Mouse (Mus musculus): Measurements from ENCODE around the gene Rere. TPM values are rescaled to one million over a fixed set of nuclear protein-coding genes. Genes with fewer than 3 reads are reported as not detected.
"Not testable (repeated sequence)": the region's sequence is repeated elsewhere in the genome, so short reads cannot be mapped to it uniquely, and the experiment has no call there.

The Rere gene
- polyA plus RNA-seq, 3 experiments from 2014 or later = 10.1 to 32.0 (median 28.4) TPM

- no peak for ATAC-seq
These were observed 26.3 kb upstream of the Rere start for GRCm38 (mm10) chr4:150255181-150255580.

DNA sequence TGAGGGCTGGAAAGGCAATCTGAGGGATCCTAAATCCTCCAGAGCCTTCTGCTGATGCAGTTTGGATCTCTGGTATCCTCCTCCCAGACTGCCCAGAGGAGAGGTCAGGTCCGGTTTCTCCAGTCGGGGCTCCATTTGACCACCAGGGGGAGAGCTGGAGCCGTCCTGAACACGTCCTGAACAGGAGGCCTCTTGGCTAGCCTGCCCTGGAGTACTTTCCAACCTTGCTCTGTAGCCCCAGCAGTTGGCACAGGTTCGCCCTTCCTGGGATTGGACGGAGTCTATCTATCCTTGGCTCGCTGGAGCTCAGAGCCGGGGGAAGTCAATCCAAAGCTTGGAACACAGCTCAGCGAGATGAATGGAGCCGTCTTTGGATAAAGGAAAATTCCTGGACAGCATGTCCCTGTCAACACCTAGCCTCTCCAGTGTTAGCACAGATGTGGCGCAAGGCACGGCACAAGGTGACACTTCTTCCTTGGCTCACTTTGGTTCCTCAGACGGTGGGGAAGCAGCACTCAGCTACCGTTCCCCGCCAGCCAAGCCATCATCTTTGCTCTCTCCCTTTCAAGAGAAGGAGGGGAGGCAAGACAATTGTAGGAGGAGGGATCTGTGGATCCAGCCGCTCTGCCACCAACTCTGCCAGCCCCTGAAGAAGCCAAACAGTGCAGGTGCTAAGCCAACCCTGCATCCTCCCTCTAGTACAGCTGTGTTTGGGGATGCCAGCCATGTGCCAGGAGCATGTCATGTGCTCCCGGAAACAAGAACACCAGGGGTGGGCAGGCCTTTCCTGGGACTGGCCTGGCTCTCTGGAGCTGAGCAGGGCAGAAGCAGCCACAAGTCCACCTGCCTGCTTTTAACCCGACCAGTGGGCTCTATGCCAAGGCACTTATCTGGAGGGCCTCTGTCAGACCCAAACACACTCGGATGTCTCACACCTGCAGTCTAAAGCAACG is 23.9 kb upstream of the Rere start:
- no peak for ATAC-seq

DNA sequence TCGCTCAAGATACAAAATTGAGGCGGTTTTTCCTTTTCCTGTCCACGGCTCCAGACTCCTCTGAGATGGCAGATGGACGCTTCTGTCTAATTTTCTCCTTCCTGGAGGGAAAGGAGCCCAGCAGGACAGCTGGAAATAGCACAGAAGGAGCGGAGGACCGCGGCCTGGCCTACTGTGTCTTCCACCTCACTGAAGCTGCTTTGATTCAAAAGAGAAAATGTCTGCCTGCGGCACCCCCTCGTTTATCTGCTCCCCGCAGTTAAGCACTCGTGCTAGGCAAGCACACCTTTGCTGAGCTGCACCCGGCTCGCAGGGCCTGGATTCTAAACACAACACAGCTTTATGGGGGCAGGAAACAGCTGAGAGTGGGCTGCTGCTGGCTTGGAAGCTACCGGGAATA is 23.1 kb upstream of the Rere start:
- ATAC-seq = no peak

DNA sequence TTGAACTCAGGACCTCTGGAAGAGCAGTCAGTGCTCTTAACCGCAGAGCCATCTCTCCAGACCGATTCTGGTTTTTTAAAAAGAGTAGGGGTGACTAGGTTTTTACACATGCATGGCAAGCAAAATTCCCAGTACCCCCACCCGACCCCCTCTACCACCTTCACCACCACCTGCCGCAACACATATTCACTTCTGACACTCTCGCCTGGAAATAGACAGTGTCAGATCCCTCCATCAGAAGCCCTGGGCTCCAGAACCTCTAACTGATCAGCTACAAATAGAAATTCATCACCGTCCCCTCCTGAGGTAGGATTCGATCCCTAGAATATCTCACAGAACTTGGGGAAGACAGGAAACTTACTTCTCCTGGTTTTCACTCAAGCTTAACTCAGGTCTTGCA is 21.9 kb upstream of the Rere start:
- no peak for ATAC-seq

GRCm38 (mm10) chr4:150260111-150260510 is 21.3 kb upstream of the Rere start:
- no peak for ATAC-seq

DNA sequence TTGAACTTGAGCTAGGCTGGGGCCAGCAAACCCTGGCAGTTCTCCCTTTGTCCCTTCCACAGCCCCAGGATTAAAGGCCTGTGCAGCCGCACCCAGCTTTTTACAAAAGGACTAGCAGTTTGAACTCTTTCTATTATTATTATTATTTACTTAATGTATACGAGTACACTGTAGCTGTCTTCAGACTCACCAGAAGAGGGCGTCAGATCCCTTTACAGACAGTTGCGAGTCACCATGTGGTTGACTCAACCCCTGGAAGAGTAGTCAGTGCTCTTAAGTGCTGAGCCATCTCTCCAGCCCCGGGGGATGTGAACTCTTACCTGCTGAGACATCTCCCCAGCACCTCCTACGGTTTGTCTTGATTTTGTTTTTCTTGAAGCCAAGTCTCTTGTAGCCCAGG is 20.7 kb upstream of the Rere start:
- ATAC-seq = no peak

DNA sequence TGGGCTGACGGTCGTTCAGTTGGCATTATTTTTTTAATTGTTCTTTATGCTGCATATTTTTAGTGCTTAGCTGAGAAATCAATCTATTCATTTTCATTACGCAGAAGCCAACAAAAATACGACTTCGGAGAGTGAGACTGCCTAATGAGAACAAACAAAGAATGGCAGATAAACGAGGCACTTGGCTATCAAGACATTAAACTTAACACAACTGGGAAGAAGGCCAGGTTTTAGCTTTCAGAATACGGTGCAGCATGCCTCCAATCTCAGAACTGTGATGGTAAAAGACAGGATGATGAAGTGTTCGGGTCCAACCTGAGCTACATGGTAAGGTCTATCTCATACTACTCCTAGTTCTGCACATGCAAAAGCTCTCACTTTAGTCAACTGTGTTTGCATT is 19.1 kb upstream of the Rere start:
- no peak for ATAC-seq

- ATAC-seq = no peak
These were observed 16.5 kb upstream of the Rere start for GRCm38 (mm10) chr4:150264903-150265302.

DNA sequence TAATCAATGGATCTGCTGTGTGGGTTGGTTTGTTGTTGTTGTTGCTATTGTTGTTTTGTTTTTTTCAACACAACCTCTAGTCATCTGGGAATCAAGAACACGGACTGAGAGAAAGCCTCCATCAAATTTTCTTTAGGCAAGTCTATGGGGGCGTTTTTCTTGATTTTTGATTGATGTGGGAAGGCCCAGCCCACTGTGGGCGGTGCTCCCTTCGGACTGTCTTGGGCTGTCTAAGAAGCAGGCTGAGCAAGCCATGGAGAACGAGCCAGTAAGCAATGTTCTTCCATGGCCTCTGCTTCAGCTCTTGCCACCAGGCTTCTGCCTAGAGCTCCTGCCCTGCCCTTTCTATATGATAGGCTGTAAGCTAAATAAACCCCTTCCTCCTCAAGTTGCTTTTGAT is 16.0 kb upstream of the Rere start:
- no peak for ATAC-seq

DNA sequence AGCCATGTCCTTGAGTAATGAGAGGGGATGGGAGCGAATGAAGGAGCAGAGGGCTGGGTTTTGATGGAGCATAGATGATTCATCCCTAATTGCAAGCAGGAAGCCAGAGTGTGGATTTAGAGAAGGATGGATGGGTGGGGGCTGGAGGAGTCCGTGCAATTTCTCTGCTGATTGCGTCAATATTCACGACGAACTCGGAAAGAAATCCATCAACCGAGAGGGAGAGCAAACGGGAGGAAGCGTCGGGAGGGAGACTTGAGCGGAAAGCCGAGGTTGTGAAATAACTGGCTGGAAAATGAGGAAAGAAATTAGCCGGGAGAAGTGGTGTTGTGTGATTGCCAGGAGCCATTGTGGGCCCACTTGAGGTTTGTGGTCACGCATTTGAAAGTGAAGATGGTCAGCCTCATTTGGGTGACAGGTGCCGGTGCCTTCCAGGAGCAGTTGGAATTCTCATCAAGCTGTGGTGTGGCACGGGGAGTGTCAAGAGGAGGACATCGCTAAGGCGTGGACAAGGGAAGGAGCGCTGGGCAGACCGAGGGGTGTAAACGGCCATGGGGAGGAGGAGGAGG is 14.7 kb upstream of the Rere start:
- no peak for ATAC-seq

GRCm38 (mm10) chr4:150268674-150269653 is 12.5 kb upstream of the Rere start:
- ATAC-seq = peak; percentile 53

DNA sequence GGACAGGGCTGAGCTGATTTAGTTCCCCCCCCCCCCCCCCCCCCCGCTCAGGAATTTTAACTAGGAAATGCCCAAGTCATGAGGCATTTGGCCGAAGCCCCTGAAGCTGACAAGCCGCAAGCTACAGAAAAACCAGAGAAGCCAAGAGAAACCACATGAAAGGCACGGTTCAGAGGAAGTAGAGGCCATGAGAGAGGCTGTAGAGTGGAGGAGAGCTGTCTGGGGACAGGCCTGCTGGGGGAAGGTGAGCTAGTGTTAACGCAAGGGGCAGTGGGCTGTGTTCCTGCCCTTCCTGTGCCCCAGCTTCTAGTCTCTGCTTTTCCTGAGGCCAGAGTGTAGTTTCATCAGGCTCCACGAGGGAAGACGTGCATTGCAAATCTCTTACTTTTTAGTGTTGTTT is 11.8 kb upstream of the Rere start:
- peak; percentile 56 for ATAC-seq

DNA sequence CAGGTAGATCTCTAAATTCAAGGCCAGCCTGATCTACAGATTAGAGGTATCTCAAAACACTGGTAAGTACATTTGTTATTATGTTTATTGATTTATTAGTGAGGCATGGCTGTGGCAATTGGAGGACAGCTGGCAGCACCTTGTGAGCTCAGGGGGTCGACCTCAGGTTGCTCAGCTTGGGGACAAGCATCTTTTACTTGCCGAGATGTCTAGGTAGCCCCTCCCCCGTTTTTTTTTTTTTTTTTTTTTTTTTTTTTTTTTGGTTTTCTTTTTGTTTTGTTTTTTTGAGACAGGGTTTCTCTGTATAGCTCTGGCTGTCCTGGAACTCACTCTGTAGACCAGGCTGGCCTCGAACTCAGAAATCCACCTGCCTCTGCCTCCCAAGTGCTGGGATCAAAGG is 10.7 kb upstream of the Rere start:
- ATAC-seq = not testable (repeated sequence)

DNA sequence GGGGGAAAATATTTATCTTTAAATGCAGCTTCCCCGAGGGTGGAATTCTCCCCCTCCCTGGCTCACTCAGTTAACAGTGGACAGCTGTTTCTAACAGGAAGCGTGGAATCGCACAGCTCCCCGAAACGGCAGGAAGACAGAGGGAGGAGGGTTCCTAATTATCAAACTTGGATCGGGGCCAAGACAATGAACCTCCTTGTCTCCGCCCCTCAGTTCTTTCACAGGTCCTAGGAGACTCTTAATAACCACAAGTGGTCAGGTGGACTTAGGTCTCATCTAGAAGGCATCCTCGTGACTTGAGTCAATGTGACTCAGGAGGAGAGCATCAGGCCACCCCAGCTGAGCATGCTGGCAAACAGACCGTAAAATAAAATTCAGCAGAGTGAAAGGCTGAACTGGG is 8.7 kb upstream of the Rere start:
- no peak for ATAC-seq

GRCm38 (mm10) chr4:150275531-150275930 is 5.9 kb upstream of the Rere start:
- ATAC-seq = no peak

- ATAC-seq = not testable (repeated sequence)
These were observed 2.1 kb upstream of the Rere start for GRCm38 (mm10) chr4:150279336-150279735.

DNA sequence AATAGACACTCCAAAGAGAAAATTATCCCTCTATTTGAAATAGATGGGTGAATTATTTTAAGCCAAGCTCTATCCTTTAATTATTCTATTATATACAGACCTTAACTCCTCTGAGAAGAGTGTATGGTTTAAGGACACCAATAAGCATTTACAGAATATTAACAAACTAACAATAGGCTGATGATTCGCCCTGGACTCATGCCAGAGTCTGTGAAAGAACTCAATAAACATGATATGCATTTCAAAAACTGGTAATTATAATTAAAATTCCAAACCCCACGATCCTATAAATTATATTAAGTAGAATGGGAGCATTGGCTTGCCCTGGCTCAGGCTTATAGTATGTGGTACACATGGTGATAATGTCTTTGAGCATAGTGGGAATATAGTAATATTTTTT is 1.4 kb upstream of the Rere start:
- ATAC-seq = no peak

DNA sequence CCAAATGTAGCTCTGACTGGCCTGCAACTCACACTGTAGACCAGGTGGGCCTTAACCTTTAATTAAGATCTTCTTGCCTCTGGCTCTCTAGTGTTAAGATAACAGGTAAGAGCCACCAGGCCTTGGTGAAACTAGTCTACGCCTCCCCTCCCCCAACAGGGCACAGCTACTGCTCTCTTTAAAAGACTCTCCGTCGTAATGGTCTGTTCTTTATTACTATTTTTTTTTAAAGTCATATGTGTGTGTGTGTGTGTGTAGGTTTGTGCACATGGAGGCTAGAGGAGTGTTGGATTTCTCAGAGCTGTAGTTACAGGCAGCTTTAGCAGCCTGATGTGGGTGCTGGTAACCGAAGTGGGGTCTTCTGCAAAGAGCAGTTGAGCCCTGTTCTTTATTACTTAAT is 987 bp upstream of the Rere start:
- no peak for ATAC-seq

DNA sequence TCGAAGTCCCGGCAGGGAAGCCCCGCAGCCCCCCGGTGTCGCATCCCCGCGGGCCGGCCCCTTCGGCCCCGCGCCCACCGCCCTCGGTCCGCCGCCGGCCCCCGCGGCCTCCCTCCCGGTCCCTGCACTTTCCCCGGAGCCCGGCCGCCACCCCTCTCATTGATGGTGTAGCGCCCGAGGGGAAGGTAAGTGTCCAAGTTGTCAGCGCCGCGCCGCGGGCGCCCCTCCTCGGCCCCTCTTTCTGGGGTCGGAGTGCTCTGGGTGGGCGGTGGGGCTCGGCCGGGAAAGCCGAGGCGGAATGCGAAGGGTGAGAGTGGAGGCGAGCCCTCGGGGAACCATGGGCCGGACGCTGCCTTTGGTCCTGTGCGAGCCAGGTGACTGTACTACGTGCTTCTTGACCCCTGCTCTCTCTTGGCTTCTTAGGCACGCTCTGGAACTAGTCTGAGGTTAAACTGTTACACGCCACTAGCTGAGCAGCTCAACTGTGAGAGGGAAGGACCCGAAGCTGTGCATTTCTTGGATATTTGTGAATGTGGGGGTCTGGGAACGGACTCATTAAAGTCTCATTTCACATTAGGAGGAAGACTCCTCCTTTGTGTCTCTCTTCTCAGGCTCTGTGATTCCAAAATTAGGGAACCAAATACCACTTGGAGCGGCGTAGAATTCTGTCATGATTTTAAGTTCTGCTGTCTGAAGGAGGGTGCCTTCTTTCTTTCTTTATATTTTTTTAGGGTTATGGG is 615 bp downstream of the Rere start:
- ATAC-seq = no peak

GRCm38 (mm10) chr4:150282631-150283334 is 1.3 kb downstream of the Rere start:
- ATAC-seq = no peak

- no peak for ATAC-seq
These were observed 1.8 kb downstream of the Rere start for GRCm38 (mm10) chr4:150283335-150283638.

GRCm38 (mm10) chr4:150283993-150284392 is 2.5 kb downstream of the Rere start:
- ATAC-seq = no peak
